Mouse (Mus musculus): Measurements from ENCODE around the gene Wars2. TPM values are rescaled to one million over a fixed set of nuclear protein-coding genes. Genes with fewer than 3 reads are reported as not detected.

Gene Wars2
- total RNA-seq, 2 experiments from 2014 or later = 9.1 to 10.1 TPM

DNA sequence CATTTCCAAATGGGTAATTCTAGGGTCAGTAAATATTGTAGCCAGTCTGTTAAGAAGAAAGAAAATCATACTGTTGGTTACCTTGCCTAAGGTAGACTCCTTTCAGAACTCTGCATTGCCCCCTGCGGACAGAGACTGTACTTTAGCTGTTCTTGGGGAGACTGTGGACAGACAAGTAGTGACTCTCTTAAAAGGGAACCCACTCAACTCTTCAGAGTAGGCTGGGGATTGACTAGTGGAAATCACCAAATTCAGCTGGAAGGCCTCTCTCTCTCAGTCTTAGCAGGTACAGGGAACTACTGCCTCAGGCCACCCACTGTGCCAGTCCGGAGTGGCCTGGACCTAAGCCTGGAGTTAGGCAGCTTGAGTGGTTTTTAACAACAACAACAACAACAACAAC, 121.1 kb downstream of the Wars2 start:
- no peak for DNase-seq (ENCODE audit: low spot score in 2 of 2)

- no peak for DNase-seq (ENCODE audit: low spot score in 2 of 2)
Observed at GRCm38 (mm10) chr3:99263471-99263903, 122.6 kb downstream of the Wars2 start.

GRCm38 (mm10) chr3:99264695-99265094, 123.8 kb downstream of the Wars2 start:
- no peak for DNase-seq (ENCODE audit: low spot score in 2 of 2)

GRCm38 (mm10) chr3:99266752-99267303, 126.0 kb downstream of the Wars2 start:
- DNase-seq (ENCODE audit: low spot score in 2 of 2) = no peak

- no peak for DNase-seq (ENCODE audit: low spot score in 2 of 2)
Observed at GRCm38 (mm10) chr3:99277973-99278580, 137.2 kb downstream of the Wars2 start.

- DNase-seq (ENCODE audit: low spot score in 2 of 2) = no peak
Observed at GRCm38 (mm10) chr3:99279718-99280117, 138.8 kb downstream of the Wars2 start.

GRCm38 (mm10) chr3:99281453-99281852, 140.6 kb downstream of the Wars2 start:
- DNase-seq (ENCODE audit: low spot score in 2 of 2) = no peak

DNA sequence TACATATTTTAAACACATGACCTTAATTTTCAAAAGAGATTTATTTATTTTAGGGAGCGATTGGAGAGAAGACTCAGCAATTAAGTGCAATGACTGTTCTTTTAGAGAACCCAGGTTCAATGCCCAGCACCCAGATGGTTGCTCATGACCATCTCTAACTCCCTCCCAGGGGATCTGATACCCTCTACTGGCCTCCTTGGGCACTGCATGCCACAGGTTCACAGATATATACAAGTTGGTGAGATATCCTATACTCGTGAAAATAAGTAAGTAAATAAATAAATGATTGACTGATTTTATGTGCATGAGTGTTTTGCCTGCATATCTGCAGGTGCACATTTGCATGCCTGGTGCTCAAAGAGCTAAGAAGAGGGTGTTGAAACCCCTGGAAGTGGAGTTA, 147.4 kb downstream of the Wars2 start:
- no peak for DNase-seq (ENCODE audit: low spot score in 2 of 2)

Small RNAs within 50 kb of the gene (microRNA-seq; reads per million reads assigned to microRNA genes)
- 0 reads per million in 2 experiments for gene Mir6481

Other genes with a start within 250 kb of the Wars2 start
- not detected for gene Hao2, start 247.8 kb upstream of the Wars2 start, total RNA-seq (2021)
- under 1 TPM; 0.80 to 0.91 TPM for gene Tbx15, start 99.3 kb downstream of the Wars2 start, total RNA-seq (2021)